Mouse (Mus musculus) hindbrain, embryonic 16.5 days (tissue): ENCODE results near the gene Hyls1. TPM values are rescaled to one million over a fixed set of nuclear protein-coding genes. Genes with fewer than 3 reads are reported as not detected.
A peak's percentile ranks its signal among the peaks of the same experiment; 100 is the strongest.

Experiments used
- ATAC-seq: fragments of 200-750 bp; cut with Nextera tagmentation; 2 replicates; pipeline ENCODE4 v1.8.0; 2017; ENCODE audit warnings: moderate TSS enrichment, moderate library complexity
- H3K27ac ChIP-seq: fragments of 300-500 bp; sonication (generic); 2 replicates; pipeline ENCODE4 v1.5.1; 2014; ENCODE audit warnings: low read depth, mild to moderate bottlenecking, control low read depth, low read length, moderate library complexity
- H3K27me3 ChIP-seq: fragments of 300-500 bp; sonication (generic); replicated peaks from 2 replicates; pipeline ENCODE4 v1.6.1; 2014; ENCODE audit warnings: low read length; ENCODE audit not compliant: control insufficient read depth, insufficient read depth
- H3K36me3 ChIP-seq: fragments of 300-500 bp; sonication (generic); 2 replicates; pipeline ENCODE4 v1.6.1; 2014; ENCODE audit warnings: mild to moderate bottlenecking, low read length, moderate library complexity, mixed read lengths; ENCODE audit not compliant: control insufficient read depth, insufficient read depth
- H3K4me1 ChIP-seq: fragments of 300-500 bp; sonication (generic); 2 replicates; pipeline ENCODE4 v1.6.1; 2014; ENCODE audit warnings: low read depth, low read length; ENCODE audit not compliant: control insufficient read depth, insufficient read depth
- H3K4me2 ChIP-seq: fragments of 300-500 bp; sonication (generic); 2 replicates; pipeline ENCODE4 v1.6.1; 2014; ENCODE audit warnings: mild to moderate bottlenecking, low read length, control low read depth, moderate library complexity
- H3K4me3 ChIP-seq: fragments of 300-500 bp; sonication (generic); 2 replicates; pipeline ENCODE4 v1.5.1; 2014; ENCODE audit warnings: mild to moderate bottlenecking, low read length, control low read depth, moderate library complexity
- H3K9ac ChIP-seq: fragments of 300-500 bp; sonication (generic); 2 replicates; pipeline ENCODE4 v1.6.1; 2014; ENCODE audit warnings: low read depth, mild to moderate bottlenecking, control low read depth, low read length, moderate library complexity
- H3K9me3 ChIP-seq: fragments of 300-500 bp; sonication (generic); 2 replicates; pipeline ENCODE4 v1.6.1; 2014; ENCODE audit warnings: mild to moderate bottlenecking, low read length, moderate library complexity; ENCODE audit not compliant: control insufficient read depth
- WGBS: fragments of 180-500 bp; shearing (Covaris S2); extraction: QIAGEN DNeasy Blood & Tissue Kit; methylation state at CpG from one replicate; pipeline ENCODE4 v1.1.7; 2014; 5-methylcytosine and 5-hydroxymethylcytosine counted together
- polyA plus RNA-seq: library from polyadenylated mRNA; unstranded; fragments of >200 nt; fragmentation: Nextera tagmentation; extraction: Ambion mirVana; gene quantifications from 2 replicates; pipeline ENCODE4 v1.2.1, GENCODE M21; 2015

The Hyls1 gene
- polyA plus RNA-seq, 1 experiment from 2014 or later, result 14.8 TPM

- Histone ChIP-seq H3K9me3 (no peaks in the 10 kb centered on the region), H3K9ac (no peak overlapping the region), H3K36me3 (no peaks in the 10 kb centered on the region; the same call in 1 of the 2 replicates), H3K4me3 (no peak overlapping the region), H3K4me2 (no peak overlapping the region), H3K27me3 (no peaks in the 10 kb centered on the region; the same call in 1 of the 2 replicates), H3K27ac (no peak overlapping the region), H3K4me1 (peaks cover 2% of the 10 kb centered on the region; the same call in 1 of the 2 replicates)
- WGBS, result 8% methylated on average over 2 of the region's 2 CpGs
- ATAC-seq, result peak; percentile 90
Measured at GRCm38 (mm10) chr9:35535110-35535509, 35.1 kb downstream of the Hyls1 start.

GRCm38 (mm10) chr9:35533266-35533665, 36.9 kb downstream of the Hyls1 start:
- no peak overlapping the region for H3K4me2 ChIP-seq
- H3K9ac ChIP-seq, result no peak overlapping the region
- H3K36me3 ChIP-seq, result no peaks in the 10 kb centered on the region
- H3K9me3 ChIP-seq, result no peaks in the 10 kb centered on the region
- peaks cover 2% of the 10 kb centered on the region; the same call in 1 of the 2 replicates for H3K4me1 ChIP-seq
- WGBS, result 71% methylated on average over 9 of the region's 9 CpGs
- no peak overlapping the region for H3K4me3 ChIP-seq
- no peak overlapping the region for H3K27ac ChIP-seq
- H3K27me3 ChIP-seq, result no peaks in the 10 kb centered on the region; the same call in 1 of the 2 replicates
- ATAC-seq, result no peak

- peaks cover under 1% of the 10 kb centered on the region; the same call in 1 of the 2 replicates for H3K4me1 ChIP-seq
- no peaks in the 10 kb centered on the region; the same call in 1 of the 2 replicates for H3K27me3 ChIP-seq
- ATAC-seq, result no peak
- H3K27ac ChIP-seq, result no peak overlapping the region
- no peaks in the 10 kb centered on the region for H3K36me3 ChIP-seq
- 15% methylated on average over 1 of the region's 1 CpGs for WGBS
- no peaks in the 10 kb centered on the region for H3K9me3 ChIP-seq
- no peak overlapping the region for H3K4me2 ChIP-seq
- no peak overlapping the region for H3K9ac ChIP-seq
- H3K4me3 ChIP-seq, result no peak overlapping the region
Measured at GRCm38 (mm10) chr9:35529796-35530195, 40.4 kb downstream of the Hyls1 start.

- no peak overlapping the region for H3K4me3 ChIP-seq
- no peak for ATAC-seq
- H3K27ac ChIP-seq, result no peak overlapping the region
- no peak overlapping the region for H3K4me2 ChIP-seq
- no peaks in the 10 kb centered on the region; the same call in 1 of the 2 replicates for H3K27me3 ChIP-seq
- H3K9me3 ChIP-seq, result no peaks in the 10 kb centered on the region
- no peaks in the 10 kb centered on the region for H3K36me3 ChIP-seq
- no peak overlapping the region for H3K9ac ChIP-seq
- 68% methylated on average over 3 of the region's 3 CpGs for WGBS
- H3K4me1 ChIP-seq, result peaks cover 3% of the 10 kb centered on the region
Measured at GRCm38 (mm10) chr9:35529141-35529540, 41.1 kb downstream of the Hyls1 start.

- peak; percentile 80 for ATAC-seq
- H3K27ac ChIP-seq, result peak overlapping the region; percentile 70
Measured at GRCm38 (mm10) chr9:35523941-35524411, 46.2 kb downstream of the Hyls1 start.

GRCm38 (mm10) chr9:35523541-35523940, 46.7 kb downstream of the Hyls1 start:
- peak; percentile 88 for ATAC-seq
- no peaks in the 10 kb centered on the region for H3K9me3 ChIP-seq
- H3K4me2 ChIP-seq, result peak overlapping the region; percentile 37; the same call in 1 of the 2 replicates
- no peak overlapping the region; the same call in 1 of the 2 replicates for H3K9ac ChIP-seq
- peak overlapping the region; percentile 70 for H3K27ac ChIP-seq
- H3K27me3 ChIP-seq, result no peaks in the 10 kb centered on the region; the same call in 1 of the 2 replicates
- H3K4me3 ChIP-seq, result no peak overlapping the region
- no peaks in the 10 kb centered on the region for H3K36me3 ChIP-seq
- WGBS, result 11% methylated on average over 5 of the region's 5 CpGs
- H3K4me1 ChIP-seq, result peaks cover 13% of the 10 kb centered on the region

More at GRCm38 (mm10) chr9:35523941-35524411, 46.2 kb downstream of the Hyls1 start:
- H3K4me1 ChIP-seq, result peaks cover 13% of the 10 kb centered on the region
- H3K4me2 ChIP-seq, result peak overlapping the region; percentile 37; the same call in 1 of the 2 replicates
- H3K27me3 ChIP-seq, result no peaks in the 10 kb centered on the region; the same call in 1 of the 2 replicates
- H3K36me3 ChIP-seq, result no peaks in the 10 kb centered on the region
- 20% methylated on average over 7 of the region's 7 CpGs for WGBS
- H3K9me3 ChIP-seq, result no peaks in the 10 kb centered on the region
- no peak overlapping the region for H3K9ac ChIP-seq
- H3K4me3 ChIP-seq, result no peak overlapping the region

- ATAC-seq, result peak; percentile 15; the same call in 1 of the 2 replicates
- Histone ChIP-seq H3K4me2 (no peak overlapping the region), H3K27ac (peak overlapping the region; percentile 25; the same call in 1 of the 2 replicates), H3K4me1 (peaks cover 13% of the 10 kb centered on the region), H3K4me3 (no peak overlapping the region), H3K9ac (no peak overlapping the region), H3K27me3 (no peaks in the 10 kb centered on the region; the same call in 1 of the 2 replicates), H3K36me3 (no peaks in the 10 kb centered on the region), H3K9me3 (no peaks in the 10 kb centered on the region)
- 63% methylated on average over 1 of the region's 1 CpGs for WGBS
Measured at GRCm38 (mm10) chr9:35522821-35523515, 47.2 kb downstream of the Hyls1 start.

- Histone ChIP-seq H3K4me2 (no peak overlapping the region), H3K36me3 (no peaks in the 10 kb centered on the region), H3K27me3 (no peaks in the 10 kb centered on the region; the same call in 1 of the 2 replicates), H3K4me3 (no peak overlapping the region), H3K4me1 (peaks cover 13% of the 10 kb centered on the region), H3K9ac (no peak overlapping the region), H3K27ac (no peak overlapping the region), H3K9me3 (no peaks in the 10 kb centered on the region)
- ATAC-seq, result no peak
- 83% methylated on average over 2 of the region's 2 CpGs for WGBS
Measured at GRCm38 (mm10) chr9:35522241-35522640, 48.0 kb downstream of the Hyls1 start.

GRCm38 (mm10) chr9:35520631-35521348, 49.4 kb downstream of the Hyls1 start:
- no peak for ATAC-seq
- 84% methylated on average over 6 of the region's 6 CpGs for WGBS

More at GRCm38 (mm10) chr9:35520631-35521348, 49.4 kb downstream of the Hyls1 start:
- Histone ChIP-seq H3K27me3 (no peaks in the 10 kb centered on the region; the same call in 1 of the 2 replicates), H3K4me1 (peaks cover 13% of the 10 kb centered on the region), H3K36me3 (no peaks in the 10 kb centered on the region), H3K9ac (no peak overlapping the region), H3K27ac (no peak overlapping the region), H3K4me3 (no peak overlapping the region), H3K4me2 (no peak overlapping the region), H3K9me3 (no peaks in the 10 kb centered on the region)
